Mouse (Mus musculus): ENCODE results near the gene Rbfox1. TPM values are rescaled to one million over a fixed set of nuclear protein-coding genes. Genes with fewer than 3 reads are reported as not detected.

The Rbfox1 gene
- 0.23 TPM in 1 of 2 replicates, not detected in the other for polyA plus RNA-seq (2012; rRNA removed; ENCODE audit: low replicate concordance)

GRCm38 (mm10) chr16:5884746-5885689, at the start of gene Rbfox1:
Rbfox1 (plus strand) TSS chr16:5885355.

